Mouse (Mus musculus) testis, adult 2 months (tissue): Measurements from ENCODE around the gene Pde4d.

Experiments
- CTCF ChIP-seq: fragments of 200-500 bp; IDR thresholded peaks from 2 replicates; pipeline ENCODE4 v1.5.1; 2012; ENCODE audit warnings: low read depth, mild to moderate bottlenecking, inconsistent platforms, low read length, moderate library complexity; ENCODE audit not compliant: control insufficient read depth, insufficient read depth, insufficient replicate concordance
- POLR2A ChIP-seq: fragments of 200-500 bp; IDR thresholded peaks from 2 replicates; pipeline ENCODE4 v1.6.1; 2012; ENCODE audit warnings: low read depth, mild to moderate bottlenecking, inconsistent platforms, low read length, moderate library complexity; ENCODE audit not compliant: control insufficient read depth

- no peak for TF ChIP-seq CTCF
- TF ChIP-seq POLR2A = no peak
Observed at GRCm38 (mm10) chr13:109539371-109539770, 1089.6 kb downstream of the Pde4d start.
